Mouse (Mus musculus): Measurements from ENCODE around the gene Rpgrip1. TPM values are rescaled to one million over a fixed set of nuclear protein-coding genes. Genes with fewer than 3 reads are reported as not detected.

Gene Rpgrip1
- 26.6 to 47.6 TPM (median 37.0 TPM) in 4 replicates for total RNA-seq (2023)

DNA sequence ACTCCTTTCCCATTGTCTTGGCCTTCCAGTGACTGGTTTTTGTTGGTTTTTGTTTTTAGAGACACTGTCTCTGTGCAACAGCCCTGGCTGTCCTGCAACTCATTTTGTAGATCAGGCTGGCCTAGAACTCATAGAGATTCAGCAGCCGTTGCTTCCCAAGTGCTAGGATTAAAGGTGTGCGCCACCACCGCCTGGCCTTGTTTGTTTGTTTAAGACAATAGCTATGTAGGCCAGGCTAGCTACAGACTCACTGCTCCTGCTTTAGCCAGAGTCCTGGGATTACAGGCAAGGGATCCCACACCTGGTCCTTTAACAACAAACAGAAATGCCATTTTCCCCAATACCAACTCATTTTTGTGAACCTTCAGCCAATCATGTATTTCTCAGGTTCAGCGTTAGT lies at the start of gene Rpgrip1:
TSS of gene Rpgrip1 (plus strand) at position 359 of the 400 bp plus-strand sequence.

DNA sequence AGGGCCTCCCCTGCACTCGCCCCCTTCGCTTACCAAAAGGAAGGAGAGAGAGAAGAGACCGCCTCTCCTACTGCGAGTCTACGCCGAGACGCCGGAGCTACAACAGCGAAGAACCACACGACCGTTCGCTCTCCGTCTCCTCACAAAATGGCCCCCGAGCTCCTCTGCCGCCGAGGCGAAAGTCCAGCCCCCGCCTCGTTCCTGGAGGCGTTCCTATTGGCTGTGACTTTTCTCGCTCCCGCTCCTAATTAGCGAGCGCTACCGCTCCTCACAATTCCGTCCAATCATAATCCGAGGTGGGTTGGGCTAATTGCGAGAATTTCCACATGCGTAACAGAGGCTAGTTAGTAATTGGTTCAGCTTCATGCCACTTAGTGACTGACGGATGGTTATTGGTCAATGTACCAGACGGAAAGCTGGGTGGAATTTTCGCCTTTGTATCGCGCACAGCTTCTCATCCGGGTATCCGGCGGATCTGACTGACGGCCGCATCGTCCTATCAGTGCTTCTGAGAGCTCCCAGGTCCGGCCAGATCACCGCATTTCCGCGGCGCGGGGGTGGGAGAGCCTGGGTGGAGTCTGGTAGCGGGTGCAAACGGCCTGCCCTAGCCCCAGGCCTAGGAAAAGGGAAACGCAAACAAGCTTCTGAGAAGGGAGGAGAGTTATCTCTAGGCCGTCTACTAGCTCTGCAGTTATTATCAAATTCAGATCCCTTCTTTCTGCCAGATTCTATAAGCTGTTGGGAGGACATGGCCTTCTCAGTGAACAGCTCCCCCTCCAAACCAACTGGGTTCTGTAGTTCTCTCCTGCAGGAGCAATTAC lies 6.4 kb upstream of the Rpgrip1 start, which contains the start of gene Hnrnpc:
TSS of gene Hnrnpc (minus strand) at position 173 of the 821 bp plus-strand sequence.

GRCm38 (mm10) chr14:52197156-52197878 lies 86.8 kb downstream of the Rpgrip1 start, which contains the start of gene Supt16:
Gene Supt16 (minus strand): TSS chr14:52197416.

Other genes starting within 250 kb of the Rpgrip1 start
- 55.5 to 70.0 TPM (median 69.1 TPM) in 4 replicates for gene Mettl17, start 225.9 kb upstream of the Rpgrip1 start, total RNA-seq (2023)
- gene Slc39a2, start 217.8 kb upstream of the Rpgrip1 start, total RNA-seq (2023) = 0.53 to 0.73 TPM (median 0.57 TPM) in 4 replicates
- 2.6 TPM in 1 of 4 replicates, not detected in the others for gene Ndrg2, start 196.5 kb upstream of the Rpgrip1 start, total RNA-seq (2023)
- not detected in 4 replicates for gene Tppp2, start 192.3 kb upstream of the Rpgrip1 start, total RNA-seq (2023)
- gene Rnase13, start 187.9 kb upstream of the Rpgrip1 start, total RNA-seq (2023) = not detected in 4 replicates
- gene Arhgef40, start 126.0 kb upstream of the Rpgrip1 start, total RNA-seq (2023) = 0.52 to 1.9 TPM (median 1.2 TPM) in 3 of 4 replicates, not detected in the other
- gene Tmem253, start 95.0 kb upstream of the Rpgrip1 start, total RNA-seq (2023) = 1.4 TPM in 1 of 4 replicates, not detected in the others
- gene Zfp219, start 90.0 kb upstream of the Rpgrip1 start, total RNA-seq (2023) = 10.3 to 15.8 TPM (median 11.6 TPM) in 4 replicates
- not detected in 4 replicates for gene Olfr221, start 68.2 kb upstream of the Rpgrip1 start, total RNA-seq (2023)
- 402 to 432 TPM (median 411 TPM) in 4 replicates for gene Hnrnpc, start 6.7 kb upstream of the Rpgrip1 start, total RNA-seq (2023)
- 66.0 to 72.9 TPM (median 70.2 TPM) in 4 replicates for gene Supt16, start 86.7 kb downstream of the Rpgrip1 start, total RNA-seq (2023)
- 267 to 322 TPM (median 286 TPM) in 4 replicates for gene Chd8, start 147.1 kb downstream of the Rpgrip1 start, total RNA-seq (2023)
- gene Tox4, start 168.4 kb downstream of the Rpgrip1 start, total RNA-seq (2023) = 115 to 127 TPM (median 121 TPM) in 4 replicates
- 16.9 to 24.1 TPM (median 23.4 TPM) in 4 replicates for gene Rab2b, start 168.8 kb downstream of the Rpgrip1 start, total RNA-seq (2023)
- gene Mettl3, start 194.4 kb downstream of the Rpgrip1 start, total RNA-seq (2023) = 58.5 to 60.9 TPM (median 60.0 TPM) in 4 replicates
- 0.12 to 0.21 TPM (median 0.15 TPM) in 3 of 4 replicates, not detected in the other for gene Sall2, start 218.1 kb downstream of the Rpgrip1 start, total RNA-seq (2023)
- gene Olfr1513, start 245.7 kb downstream of the Rpgrip1 start, total RNA-seq (2023) = not detected in 4 replicates